Mouse (Mus musculus): ENCODE measurements around the gene Speer2. TPM values are rescaled to one million over a fixed set of nuclear protein-coding genes. Genes with fewer than 3 reads are reported as not detected.

The Speer2 gene
- not detected in 2 replicates for polyA plus RNA-seq (2016; fragmentation: Nextera tagmentation; extraction: Ambion mirVana)

- no peaks in the 10 kb centered on the region for H3K36me3 ChIP-seq
- H3K27me3 ChIP-seq (replicated peaks), result no peaks in the 10 kb centered on the region
- H3K4me2 ChIP-seq, result no peak within 1 kb of the TSS
- H3K27ac ChIP-seq, result no peak within 1 kb of the TSS
- H3K9me3 ChIP-seq (replicated peaks), result no peaks in the 10 kb centered on the region
- ATAC-seq, result no peak
- H3K4me3 ChIP-seq, result no peak within 1 kb of the TSS
- no peaks in the 10 kb centered on the region for H3K4me1 ChIP-seq
- 77% methylated on average over 4 of the region's 4 CpGs for WGBS (ENCODE audit: insufficient replicate concordance)
- no peak within 1 kb of the TSS for H3K9ac ChIP-seq
Measured at GRCm38 (mm10) chr16:69863644-69864043, at the start of gene Speer2. Gene Speer2, minus strand, starts transcription at chr16:69863744.

GRCm38 (mm10) chr16:69904303-69904702, 40.8 kb upstream of the Speer2 start:
- Histone ChIP-seq H3K9me3 (replicated peaks) (no peaks in the 10 kb centered on the region), H3K4me1 (no peaks in the 10 kb centered on the region), H3K27me3 (replicated peaks) (no peaks in the 10 kb centered on the region), H3K36me3 (no peaks in the 10 kb centered on the region), H3K9ac (no peak overlapping the region), H3K27ac (no peak overlapping the region), H3K4me2 (no peak overlapping the region), H3K4me3 (no peak overlapping the region)
- ATAC-seq, result peak; percentile 46; the same call in 1 of the 2 replicates

GRCm38 (mm10) chr16:69880712-69881111, 17.2 kb upstream of the Speer2 start:
- Histone ChIP-seq H3K4me3 (no peak overlapping the region), H3K9ac (no peak overlapping the region), H3K4me2 (no peak overlapping the region), H3K36me3 (no peaks in the 10 kb centered on the region), H3K9me3 (replicated peaks) (no peaks in the 10 kb centered on the region), H3K27ac (no peak overlapping the region), H3K27me3 (replicated peaks) (no peaks in the 10 kb centered on the region), H3K4me1 (no peaks in the 10 kb centered on the region)
- ATAC-seq, result no peak

- Histone ChIP-seq H3K27ac (no peak overlapping the region), H3K27me3 (replicated peaks) (no peaks in the 10 kb centered on the region), H3K4me2 (no peak overlapping the region), H3K4me3 (no peak overlapping the region), H3K36me3 (no peaks in the 10 kb centered on the region), H3K9ac (no peak overlapping the region), H3K9me3 (replicated peaks) (no peaks in the 10 kb centered on the region), H3K4me1 (no peaks in the 10 kb centered on the region)
- WGBS (ENCODE audit: insufficient replicate concordance), result 79% methylated on average over 2 of the region's 2 CpGs
- ATAC-seq, result no peak
Measured at GRCm38 (mm10) chr16:69836628-69837027, 26.9 kb downstream of the Speer2 start.

- H3K4me2 ChIP-seq, result no peak overlapping the region
- 61% methylated on average over 5 of the region's 5 CpGs for WGBS (ENCODE audit: insufficient replicate concordance)
- H3K27ac ChIP-seq, result no peak overlapping the region
- H3K36me3 ChIP-seq, result no peaks in the 10 kb centered on the region
- ATAC-seq, result no peak
- H3K9ac ChIP-seq, result no peak overlapping the region
- no peaks in the 10 kb centered on the region for H3K27me3 ChIP-seq (replicated peaks)
- H3K4me3 ChIP-seq, result no peak overlapping the region
- no peaks in the 10 kb centered on the region for H3K9me3 ChIP-seq (replicated peaks)
- H3K4me1 ChIP-seq, result no peaks in the 10 kb centered on the region
Measured at GRCm38 (mm10) chr16:69813652-69814051, 49.9 kb downstream of the Speer2 start.
